Mouse (Mus musculus): ENCODE measurements around the gene Ntf5. TPM values are rescaled to one million over a fixed set of nuclear protein-coding genes. Genes with fewer than 3 reads are reported as not detected.

The Ntf5 gene
- total and polyA plus RNA-seq, 2 experiments from 2014 or later, result 0.07 to 0.24 TPM

- peaks cover 84% of the 10 kb centered on the region for H3K27me3 ChIP-seq (ENCODE audit: insufficient read depth, low read length)
- no peaks in the 10 kb centered on the region for H3K36me3 ChIP-seq (ENCODE audit: insufficient read depth)
- no peak overlapping the region for H3K27ac ChIP-seq (ENCODE audit: low read depth, low read length)
- ATAC-seq, result no peak
- H3K4me2 ChIP-seq (ENCODE audit: low read depth), result no peak overlapping the region
- DNase-seq, result no peak
- H3K9me3 ChIP-seq (ENCODE audit: low read length), result no peaks in the 10 kb centered on the region
- TF ChIP-seq CTCF (IDR thresholded peaks at IDR 0.05; ENCODE audit: low read depth), result no peak
- no peak overlapping the region for H3K9ac ChIP-seq
- 87% methylated on average over 8 of the region's 8 CpGs for WGBS
- H3K4me3 ChIP-seq (ENCODE audit: low read depth, low read length), result no peak overlapping the region
- peaks cover 6% of the 10 kb centered on the region; the same call in 1 of the 2 replicates for H3K4me1 ChIP-seq (ENCODE audit: insufficient read depth)
Measured at GRCm38 (mm10) chr7:45409497-45410163, 3.9 kb upstream of the Ntf5 start.

DNA sequence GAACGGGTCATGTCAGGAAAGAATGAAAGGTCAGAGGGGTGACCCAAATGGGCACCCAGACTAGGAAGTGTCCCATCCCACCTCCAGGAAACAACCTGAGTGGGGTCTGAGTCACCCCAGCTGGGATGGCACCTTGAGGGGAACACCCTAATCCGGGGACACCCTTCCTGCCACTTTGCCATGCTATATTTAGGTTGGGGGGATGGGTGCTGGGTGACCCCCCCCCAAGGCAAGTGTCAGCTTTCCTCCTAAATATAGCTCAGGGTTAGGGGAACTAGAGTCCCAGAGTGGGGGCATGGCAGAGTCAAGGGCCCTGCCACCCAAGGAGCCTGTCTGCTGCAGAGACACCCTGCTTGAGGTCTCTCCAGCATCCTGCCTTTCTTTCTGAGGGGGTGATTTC, 1.1 kb upstream of the Ntf5 start:
- 85% methylated on average over 2 of the region's 2 CpGs for WGBS
- Histone ChIP-seq H3K36me3 (ENCODE audit: insufficient read depth) (no peaks in the 10 kb centered on the region), H3K4me3 (ENCODE audit: low read depth, low read length) (no peak overlapping the region), H3K27ac (ENCODE audit: low read depth, low read length) (no peak overlapping the region), H3K4me2 (ENCODE audit: low read depth) (no peak overlapping the region), H3K4me1 (ENCODE audit: insufficient read depth) (peaks cover 6% of the 10 kb centered on the region; the same call in 1 of the 2 replicates), H3K9me3 (ENCODE audit: low read length) (no peaks in the 10 kb centered on the region), H3K27me3 (ENCODE audit: insufficient read depth, low read length) (peaks cover 83% of the 10 kb centered on the region), H3K9ac (no peak overlapping the region)
- ATAC-seq, result no peak
- no peak for DNase-seq
- no peak for TF ChIP-seq CTCF (IDR thresholded peaks at IDR 0.05; ENCODE audit: low read depth)

- Histone ChIP-seq H3K4me3 (ENCODE audit: low read depth, low read length) (peak overlapping the region; percentile 46), H3K36me3 (ENCODE audit: insufficient read depth) (no peaks in the 10 kb centered on the region), H3K27me3 (ENCODE audit: insufficient read depth, low read length) (peaks cover 83% of the 10 kb centered on the region), H3K4me1 (ENCODE audit: insufficient read depth) (peaks cover 6% of the 10 kb centered on the region; the same call in 1 of the 2 replicates), H3K27ac (ENCODE audit: low read depth, low read length) (no peak overlapping the region), H3K9me3 (ENCODE audit: low read length) (no peaks in the 10 kb centered on the region), H3K4me2 (ENCODE audit: low read depth) (peak overlapping the region; percentile 83), H3K9ac (peak overlapping the region; percentile 51)
- ATAC-seq, result no peak; the same call in 1 of the 2 replicates
- WGBS, result 3% methylated on average over 26 of the region's 27 CpGs
- no peak for TF ChIP-seq CTCF (IDR thresholded peaks at IDR 0.05; ENCODE audit: low read depth)
- no peak for DNase-seq
Measured at GRCm38 (mm10) chr7:45413864-45414739, 607 bp downstream of the Ntf5 start.

- 45% methylated on average over 12 of the region's 12 CpGs for WGBS
- TF ChIP-seq CTCF (IDR thresholded peaks at IDR 0.05; ENCODE audit: low read depth), result no peak
- H3K9me3 ChIP-seq (ENCODE audit: low read length), result no peaks in the 10 kb centered on the region
- no peak overlapping the region for H3K4me3 ChIP-seq (ENCODE audit: low read depth, low read length)
- peaks cover 80% of the 10 kb centered on the region for H3K27me3 ChIP-seq (ENCODE audit: insufficient read depth, low read length)
- H3K4me1 ChIP-seq (ENCODE audit: insufficient read depth), result peaks cover 6% of the 10 kb centered on the region; the same call in 1 of the 2 replicates
- ATAC-seq (no peak), DNase-seq (no peak)
- no peak overlapping the region for H3K27ac ChIP-seq (ENCODE audit: low read depth, low read length)
- no peaks in the 10 kb centered on the region for H3K36me3 ChIP-seq (ENCODE audit: insufficient read depth)
- H3K9ac ChIP-seq, result no peak overlapping the region
- no peak overlapping the region for H3K4me2 ChIP-seq (ENCODE audit: low read depth)
Measured at GRCm38 (mm10) chr7:45414740-45415224, 1.3 kb downstream of the Ntf5 start.

DNA sequence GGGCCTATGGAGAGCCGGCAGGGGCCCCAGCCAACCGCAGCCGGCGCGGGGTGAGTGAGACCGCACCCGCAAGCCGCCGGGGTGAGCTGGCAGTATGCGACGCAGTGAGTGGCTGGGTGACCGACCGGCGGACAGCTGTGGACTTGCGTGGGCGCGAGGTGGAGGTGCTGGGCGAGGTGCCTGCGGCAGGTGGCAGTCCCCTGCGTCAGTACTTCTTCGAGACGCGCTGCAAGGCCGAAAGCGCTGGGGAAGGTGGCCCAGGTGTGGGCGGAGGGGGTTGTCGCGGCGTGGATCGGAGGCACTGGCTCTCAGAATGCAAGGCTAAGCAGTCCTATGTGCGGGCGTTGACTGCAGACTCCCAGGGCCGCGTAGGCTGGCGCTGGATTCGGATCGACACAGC, 2.1 kb downstream of the Ntf5 start:
- H3K9ac ChIP-seq, result no peak overlapping the region
- peaks cover 78% of the 10 kb centered on the region for H3K27me3 ChIP-seq (ENCODE audit: insufficient read depth, low read length)
- H3K4me1 ChIP-seq (ENCODE audit: insufficient read depth), result peaks cover 6% of the 10 kb centered on the region; the same call in 1 of the 2 replicates
- no peak overlapping the region for H3K4me3 ChIP-seq (ENCODE audit: low read depth, low read length)
- H3K27ac ChIP-seq (ENCODE audit: low read depth, low read length), result no peak overlapping the region
- DNase-seq, result no peak
- 8% methylated on average over 36 of the region's 37 CpGs for WGBS
- no peak for ATAC-seq
- H3K4me2 ChIP-seq (ENCODE audit: low read depth), result no peak overlapping the region
- peaks cover 2% of the 10 kb centered on the region for H3K36me3 ChIP-seq (ENCODE audit: insufficient read depth)
- H3K9me3 ChIP-seq (ENCODE audit: low read length), result no peaks in the 10 kb centered on the region
- no peak for TF ChIP-seq CTCF (IDR thresholded peaks at IDR 0.05; ENCODE audit: low read depth)

DNA sequence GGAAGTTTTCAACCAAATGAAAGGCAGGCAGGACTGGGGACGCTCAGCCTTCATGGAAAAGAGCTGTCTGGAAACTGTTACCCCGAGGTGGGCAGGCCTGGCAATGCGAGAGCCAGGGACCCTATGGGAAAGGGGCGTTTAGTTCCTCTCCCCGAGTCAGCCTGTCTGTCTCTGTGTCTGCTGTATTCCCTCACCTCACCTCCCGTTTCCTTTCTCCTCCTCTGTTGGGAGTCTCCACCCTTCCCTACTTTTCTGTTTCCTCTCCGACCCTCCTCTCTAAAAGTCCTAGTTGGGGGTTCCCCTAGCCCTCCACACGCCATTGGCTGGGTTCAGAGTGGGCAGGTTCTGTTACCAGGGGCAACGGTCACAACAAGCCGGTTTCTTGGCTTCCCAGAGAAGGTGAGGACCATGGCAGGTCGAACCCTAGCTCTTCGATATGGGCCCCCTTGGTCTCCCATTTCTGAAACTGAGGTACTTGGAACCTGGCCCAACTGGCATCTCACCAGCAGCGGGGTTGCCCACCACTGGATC, 4.5 kb downstream of the Ntf5 start:
- DNase-seq (no peak), ATAC-seq (no peak)
- Histone ChIP-seq H3K9me3 (ENCODE audit: low read length) (no peaks in the 10 kb centered on the region), H3K4me1 (ENCODE audit: insufficient read depth) (peaks cover 6% of the 10 kb centered on the region; the same call in 1 of the 2 replicates), H3K27ac (ENCODE audit: low read depth, low read length) (no peak overlapping the region), H3K36me3 (ENCODE audit: insufficient read depth) (peaks cover 26% of the 10 kb centered on the region), H3K4me2 (ENCODE audit: low read depth) (no peak overlapping the region), H3K4me3 (ENCODE audit: low read depth, low read length) (no peak overlapping the region), H3K9ac (no peak overlapping the region), H3K27me3 (ENCODE audit: insufficient read depth, low read length) (peaks cover 65% of the 10 kb centered on the region)
- no peak for TF ChIP-seq CTCF (IDR thresholded peaks at IDR 0.05; ENCODE audit: low read depth)
- 11% methylated on average over 13 of the region's 13 CpGs for WGBS

Data from forebrain, postnatal 0 days (tissue).